Mouse (Mus musculus): Measurements from ENCODE around the gene Mdm2.

Gene Mdm2

DNA sequence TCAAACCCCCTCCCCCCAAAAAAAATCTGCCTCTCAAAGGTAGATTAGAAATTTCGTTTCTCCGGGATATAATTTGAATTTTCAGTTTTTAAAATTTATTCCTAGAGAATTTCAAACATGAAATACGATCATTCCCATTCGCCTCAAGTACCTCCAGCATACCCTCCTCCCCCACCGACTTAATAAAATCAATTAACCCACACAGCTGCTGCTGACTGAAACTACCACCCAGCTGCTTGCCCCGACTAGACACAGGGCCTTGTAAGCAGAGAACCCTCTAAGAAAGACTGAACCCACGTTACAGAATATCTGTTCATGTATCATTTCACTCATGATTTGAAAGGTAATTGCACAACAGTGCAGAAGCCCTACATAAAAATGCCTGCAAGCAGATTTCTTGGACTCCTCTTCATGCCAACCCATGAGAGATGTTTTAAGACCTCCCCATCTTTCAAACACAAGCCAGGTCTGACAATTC lies 65.0 kb downstream of the Mdm2 start:
- no peak for DNase-seq (ENCODE audit: low spot score in 2 of 2)

DNA sequence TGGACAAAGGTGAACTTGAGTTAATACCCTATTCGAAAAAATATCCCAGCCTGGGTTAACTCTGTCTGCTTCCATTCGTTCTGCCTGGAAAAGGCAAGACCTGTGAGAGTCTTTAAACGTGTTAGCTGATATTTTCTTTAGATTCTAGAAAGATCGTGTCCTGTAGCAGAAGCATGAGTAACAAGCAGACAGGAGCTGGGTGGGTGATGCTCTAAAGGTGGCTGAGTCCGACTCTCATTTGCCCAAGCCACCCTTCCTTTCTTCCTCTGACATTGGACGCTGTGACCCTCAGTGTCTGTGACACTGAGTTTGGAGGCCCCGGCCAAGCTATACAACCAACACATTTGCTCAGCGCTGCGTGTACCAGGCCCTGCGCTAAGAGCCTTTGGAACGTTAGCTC lies 65.7 kb downstream of the Mdm2 start:
- no peak for DNase-seq (ENCODE audit: low spot score in 2 of 2)

DNA sequence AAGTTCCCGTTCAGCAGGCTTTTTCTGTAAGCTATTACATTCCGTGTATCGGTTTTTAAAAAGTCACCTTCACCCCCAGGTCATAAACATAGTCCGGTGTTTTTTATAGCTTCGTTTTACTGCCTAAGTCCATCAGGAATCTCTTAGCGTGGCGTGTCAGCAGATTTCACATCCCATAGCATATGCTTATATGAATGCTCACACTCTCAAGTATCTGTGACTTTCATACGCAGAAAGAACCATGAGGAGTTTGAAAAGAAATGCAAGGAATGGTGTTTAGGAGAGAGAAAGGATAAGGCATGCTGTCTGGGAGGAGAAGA lies 66.2 kb downstream of the Mdm2 start:
- no peak for DNase-seq (ENCODE audit: low spot score in 2 of 2)

- DNase-seq (ENCODE audit: low spot score in 2 of 2) = no peak
These were observed 66.7 kb downstream of the Mdm2 start for GRCm38 (mm10) chr10:117643711-117644428.

- no peak for DNase-seq (ENCODE audit: low spot score in 2 of 2)
These were observed 67.3 kb downstream of the Mdm2 start for GRCm38 (mm10) chr10:117643302-117643701.

GRCm38 (mm10) chr10:117642491-117643262 lies 67.9 kb downstream of the Mdm2 start:
- no peak for DNase-seq (ENCODE audit: low spot score in 2 of 2)

- no peak for DNase-seq (ENCODE audit: low spot score in 2 of 2)
These were observed 68.4 kb downstream of the Mdm2 start for GRCm38 (mm10) chr10:117642201-117642450.

GRCm38 (mm10) chr10:117641400-117642200 lies 69.0 kb downstream of the Mdm2 start:
- no peak for DNase-seq (ENCODE audit: low spot score in 2 of 2)

- no peak for DNase-seq (ENCODE audit: low spot score in 2 of 2)
These were observed 69.9 kb downstream of the Mdm2 start for GRCm38 (mm10) chr10:117640595-117641078.

DNA sequence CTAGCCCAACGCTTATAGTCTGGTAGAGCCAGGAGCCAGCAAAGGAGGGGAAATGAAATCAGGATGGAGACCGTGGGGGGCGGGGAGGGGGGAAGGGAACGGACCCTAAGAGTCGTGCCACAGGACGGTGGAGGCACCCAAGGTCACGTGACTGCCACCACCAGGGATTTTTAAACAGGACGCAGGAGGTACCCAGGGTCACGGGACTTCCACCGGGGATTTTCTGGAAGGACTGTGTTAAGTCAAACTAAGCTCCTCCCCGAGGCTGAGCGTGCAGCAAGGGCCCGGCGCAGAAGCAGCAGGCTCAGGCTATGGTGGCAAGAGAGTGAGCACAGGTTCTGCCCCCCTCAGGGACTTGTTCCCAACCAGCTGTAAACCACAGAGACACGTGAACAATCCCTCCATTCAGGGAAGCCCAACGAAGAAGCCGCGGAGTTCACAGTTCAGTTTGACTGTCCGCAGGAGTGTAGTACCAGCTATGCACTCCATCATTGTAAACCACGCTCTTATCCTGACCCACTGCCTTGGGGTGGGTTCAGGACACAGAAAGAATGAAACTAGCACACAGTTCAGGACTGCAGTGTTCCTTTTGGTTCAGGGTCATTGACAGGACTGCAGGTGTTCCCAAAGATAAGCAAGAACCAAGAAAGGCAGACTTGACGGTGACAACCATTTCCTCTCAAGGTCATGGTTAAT lies 70.5 kb downstream of the Mdm2 start:
- no peak for DNase-seq (ENCODE audit: low spot score in 2 of 2)

GRCm38 (mm10) chr10:117639221-117639599 lies 71.3 kb downstream of the Mdm2 start:
- no peak for DNase-seq (ENCODE audit: low spot score in 2 of 2)
